Mouse (Mus musculus) erythroblast, embryonic 14.5 days (primary cell): ENCODE measurements around the gene Hic1.

Experiments used
- GATA1 ChIP-seq: IDR thresholded peaks from 2 replicates; pipeline ENCODE4 v1.6.1; 2012; ENCODE audit warnings: low read length, inconsistent platforms, mixed read lengths
- TAL1 ChIP-seq: IDR thresholded peaks from 3 replicates; pipeline ENCODE4 v1.6.1; 2012; ENCODE audit warnings: low read length, inconsistent platforms, mixed read lengths

- TF ChIP-seq GATA1 (no peak), TAL1 (no peak)
Measured at GRCm38 (mm10) chr11:75131300-75131699, 38.0 kb downstream of the Hic1 start.
